Mouse (Mus musculus) midbrain, embryonic 11.5 days (tissue): ENCODE measurements around the gene Mlycd. TPM values are rescaled to one million over a fixed set of nuclear protein-coding genes. Genes with fewer than 3 reads are reported as not detected.

Source experiments
- ATAC-seq: fragments of 200-750 bp; cut with Nextera tagmentation; 2 replicates; pipeline ENCODE4 v1.8.0; 2017; ENCODE audit warnings: moderate TSS enrichment, moderate library complexity; ENCODE audit not compliant: low FRiP score
- DNase-seq: peaks from one replicate; pipeline ENCODE4 v3.0.0; 2015; ENCODE audit warnings: low spot score; ENCODE audit errors: missing footprints
- H3K27ac ChIP-seq: fragments of 300-500 bp; sonication (generic); 2 replicates; pipeline ENCODE4 v1.5.1; 2014; ENCODE audit warnings: low read depth, low read length
- H3K27me3 ChIP-seq: fragments of 300-500 bp; sonication (generic); 2 replicates; pipeline ENCODE4 v1.6.1; 2014; ENCODE audit warnings: mild to moderate bottlenecking, low read length, moderate library complexity, mixed read lengths; ENCODE audit not compliant: control insufficient read depth, insufficient read depth
- H3K36me3 ChIP-seq: fragments of 300-500 bp; sonication (generic); 2 replicates; pipeline ENCODE4 v1.6.1; 2014; ENCODE audit warnings: mild to moderate bottlenecking, low read length, moderate library complexity, mixed read lengths; ENCODE audit not compliant: control insufficient read depth, insufficient read depth
- H3K4me1 ChIP-seq: fragments of 300-500 bp; sonication (generic); 2 replicates; pipeline ENCODE4 v1.6.1; 2014; ENCODE audit warnings: low read length; ENCODE audit not compliant: control insufficient read depth, insufficient read depth
- H3K4me2 ChIP-seq: fragments of 300-500 bp; sonication (generic); 2 replicates; pipeline ENCODE4 v1.6.1; 2014; ENCODE audit warnings: mild to moderate bottlenecking, moderate library complexity
- H3K4me3 ChIP-seq: fragments of 300-500 bp; sonication (generic); 2 replicates; pipeline ENCODE4 v1.5.1; 2014; ENCODE audit warnings: low read depth, low read length
- H3K9ac ChIP-seq: fragments of 300-500 bp; sonication (generic); 2 replicates; pipeline ENCODE4 v1.6.1; 2014; ENCODE audit warnings: low read length
- H3K9me3 ChIP-seq: fragments of 300-500 bp; sonication (generic); 2 replicates; pipeline ENCODE4 v1.6.1; 2016; ENCODE audit warnings: low read length; ENCODE audit not compliant: control insufficient read depth
- WGBS: fragments of 180-500 bp; shearing (Covaris S2); extraction: QIAGEN DNeasy Blood & Tissue Kit; methylation state at CpG from one replicate; pipeline ENCODE4 v1.1.7; 2014; 5-methylcytosine and 5-hydroxymethylcytosine counted together
- polyA plus RNA-seq: library from polyadenylated mRNA; unstranded; fragments of >200 nt; fragmentation: Nextera tagmentation; extraction: Ambion mirVana; gene quantifications from 2 replicates; pipeline ENCODE4 v1.2.1, GENCODE M21; 2014

Mlycd gene
- polyA plus RNA-seq, 1 experiment from 2014 or later, result 11.3 TPM

- no peak overlapping the region for H3K4me3 ChIP-seq
- H3K4me1 ChIP-seq, result peaks cover 3% of the 10 kb centered on the region
- H3K36me3 ChIP-seq, result no peaks in the 10 kb centered on the region
- 87% methylated on average over 7 of the region's 7 CpGs for WGBS
- H3K27me3 ChIP-seq, result no peaks in the 10 kb centered on the region
- no peaks in the 10 kb centered on the region for H3K9me3 ChIP-seq
- no peak overlapping the region for H3K4me2 ChIP-seq
- ATAC-seq (no peak), DNase-seq (no peak)
- no peak overlapping the region for H3K9ac ChIP-seq
- H3K27ac ChIP-seq, result no peak overlapping the region
Measured at GRCm38 (mm10) chr8:119435527-119435926, 40.8 kb downstream of the Mlycd start.

DNA sequence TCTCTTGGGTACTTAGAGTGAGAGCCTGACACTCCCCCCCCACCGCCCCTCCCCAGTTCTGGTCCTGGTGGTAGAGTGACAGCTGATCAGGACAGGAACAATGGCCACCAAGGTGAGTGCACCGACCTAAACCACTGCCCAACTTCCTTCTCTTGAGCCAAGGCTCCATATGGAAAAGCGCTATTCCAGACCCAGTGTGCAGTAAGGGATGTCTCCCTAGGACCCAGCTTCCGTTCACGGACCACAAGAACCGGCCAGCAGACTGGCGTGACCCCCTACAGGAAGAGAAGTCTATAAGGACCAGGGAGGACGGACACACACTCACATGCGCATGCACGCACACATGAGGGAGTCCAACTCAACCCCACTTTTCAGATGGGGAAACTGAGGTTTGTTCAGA, 41.7 kb downstream of the Mlycd start:
- DNase-seq, result no peak
- WGBS, result 89% methylated on average over 10 of the region's 10 CpGs
- H3K4me1 ChIP-seq, result peaks cover 3% of the 10 kb centered on the region
- no peak for ATAC-seq
- no peaks in the 10 kb centered on the region for H3K9me3 ChIP-seq
- H3K4me3 ChIP-seq, result no peak overlapping the region
- H3K27ac ChIP-seq, result no peak overlapping the region
- no peak overlapping the region for H3K9ac ChIP-seq
- H3K4me2 ChIP-seq, result no peak overlapping the region
- no peaks in the 10 kb centered on the region for H3K36me3 ChIP-seq
- peaks cover under 1% of the 10 kb centered on the region; the same call in 1 of the 2 replicates for H3K27me3 ChIP-seq

GRCm38 (mm10) chr8:119436933-119437332, 42.3 kb downstream of the Mlycd start:
- Histone ChIP-seq H3K4me1 (peaks cover 3% of the 10 kb centered on the region), H3K9ac (no peak overlapping the region), H3K9me3 (no peaks in the 10 kb centered on the region), H3K36me3 (no peaks in the 10 kb centered on the region), H3K27ac (no peak overlapping the region), H3K4me2 (no peak overlapping the region), H3K4me3 (no peak overlapping the region), H3K27me3 (peaks cover 4% of the 10 kb centered on the region; the same call in 1 of the 2 replicates)
- DNase-seq (no peak), ATAC-seq (no peak)
- 19% methylated on average over 9 of the region's 9 CpGs for WGBS

DNA sequence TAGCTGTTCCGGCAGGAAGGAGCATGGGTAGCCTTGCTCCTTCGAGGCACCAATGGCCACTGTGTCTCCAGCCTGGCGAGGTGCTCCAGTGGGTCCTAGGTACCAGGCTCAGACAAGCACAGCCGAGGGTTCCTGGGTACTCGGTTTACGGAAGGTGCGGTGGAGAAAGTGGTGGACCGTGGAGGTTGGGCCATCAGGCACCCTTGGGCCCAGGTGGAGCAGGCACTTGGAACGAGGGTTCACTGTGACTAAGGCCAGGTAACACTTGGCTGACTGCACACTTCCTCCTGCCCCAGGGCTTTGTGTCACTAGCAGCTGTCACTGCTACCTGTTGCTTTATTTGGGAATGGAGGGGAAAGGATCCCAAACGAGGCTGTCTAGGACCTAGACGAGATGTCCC, 42.8 kb downstream of the Mlycd start:
- no peak for ATAC-seq
- no peak overlapping the region for H3K9ac ChIP-seq
- no peak overlapping the region for H3K27ac ChIP-seq
- H3K4me1 ChIP-seq, result peaks cover 3% of the 10 kb centered on the region
- no peak for DNase-seq
- H3K27me3 ChIP-seq, result peaks cover 4% of the 10 kb centered on the region; the same call in 1 of the 2 replicates
- H3K36me3 ChIP-seq, result no peaks in the 10 kb centered on the region
- H3K9me3 ChIP-seq, result no peaks in the 10 kb centered on the region
- no peak overlapping the region for H3K4me3 ChIP-seq
- WGBS, result 75% methylated on average over 11 of the region's 11 CpGs
- no peak overlapping the region for H3K4me2 ChIP-seq

DNA sequence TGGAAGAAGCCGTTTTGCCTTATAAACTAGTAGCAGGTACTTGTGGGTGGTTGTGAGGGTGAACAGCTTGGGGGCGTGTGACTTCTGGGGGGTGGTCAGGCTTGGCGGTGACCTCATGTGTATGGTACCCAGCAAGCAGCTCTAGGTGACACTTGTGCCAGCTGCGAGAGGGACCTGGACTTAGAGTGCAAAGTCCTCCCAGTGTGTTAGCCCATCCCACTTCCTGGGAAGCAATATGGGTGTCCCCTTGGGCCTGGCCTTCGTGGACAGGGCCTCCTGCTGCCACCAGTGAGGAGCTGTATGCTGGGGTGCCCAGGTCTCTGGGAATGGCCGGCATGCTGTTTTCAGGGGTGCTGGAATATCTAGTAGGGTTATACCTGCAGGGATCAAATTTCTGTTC, 44.2 kb downstream of the Mlycd start:
- H3K4me3 ChIP-seq, result no peak overlapping the region
- WGBS, result 80% methylated on average over 6 of the region's 6 CpGs
- H3K27ac ChIP-seq, result no peak overlapping the region

GRCm38 (mm10) chr8:119439424-119439823, 44.7 kb downstream of the Mlycd start:
- WGBS, result 97% methylated on average over 2 of the region's 2 CpGs
- Histone ChIP-seq H3K27ac (no peak overlapping the region), H3K4me2 (no peak overlapping the region), H3K4me1 (peaks cover 3% of the 10 kb centered on the region), H3K9me3 (no peaks in the 10 kb centered on the region), H3K9ac (no peak overlapping the region), H3K36me3 (no peaks in the 10 kb centered on the region), H3K4me3 (no peak overlapping the region), H3K27me3 (peaks cover 4% of the 10 kb centered on the region; the same call in 1 of the 2 replicates)
- DNase-seq (no peak), ATAC-seq (no peak)

More for the DNA sequence above, 44.2 kb downstream of the Mlycd start:
- Histone ChIP-seq H3K27me3 (peaks cover 4% of the 10 kb centered on the region; the same call in 1 of the 2 replicates), H3K9ac (no peak overlapping the region), H3K4me2 (no peak overlapping the region), H3K4me1 (peaks cover 3% of the 10 kb centered on the region), H3K36me3 (no peaks in the 10 kb centered on the region), H3K9me3 (no peaks in the 10 kb centered on the region)
- DNase-seq (no peak), ATAC-seq (no peak)

DNA sequence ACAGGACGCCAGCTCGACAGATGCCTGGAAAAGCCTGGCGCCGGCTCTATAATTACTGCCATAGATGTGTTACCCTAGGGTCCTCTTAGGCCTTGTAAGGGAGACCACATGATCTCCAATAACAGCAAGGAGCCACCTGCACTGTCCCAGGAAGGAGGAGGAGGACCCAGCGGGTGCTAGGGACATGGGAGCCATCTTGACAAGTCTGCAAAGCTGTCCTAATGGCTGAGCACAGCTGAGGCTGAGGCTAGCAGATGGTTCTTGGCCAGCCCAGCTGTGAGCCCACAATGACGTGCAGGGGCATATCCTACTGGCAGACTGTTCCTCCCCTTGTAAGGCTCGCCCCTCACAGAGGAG, 45.2 kb downstream of the Mlycd start:
- peaks cover 3% of the 10 kb centered on the region for H3K4me1 ChIP-seq
- no peak overlapping the region for H3K27ac ChIP-seq
- WGBS, result 73% methylated on average over 7 of the region's 7 CpGs
- 0 out of 2 replicates have a peak, but pooled peaks have one; percentile 16 for ATAC-seq
- no peak for DNase-seq
- no peak overlapping the region for H3K9ac ChIP-seq
- no peaks in the 10 kb centered on the region for H3K36me3 ChIP-seq
- H3K4me3 ChIP-seq, result no peak overlapping the region
- peaks cover 4% of the 10 kb centered on the region; the same call in 1 of the 2 replicates for H3K27me3 ChIP-seq
- no peaks in the 10 kb centered on the region for H3K9me3 ChIP-seq
- H3K4me2 ChIP-seq, result no peak overlapping the region

GRCm38 (mm10) chr8:119440250-119440951, 45.7 kb downstream of the Mlycd start:
- WGBS, result 13% methylated on average over 16 of the region's 16 CpGs
- H3K9ac ChIP-seq, result no peak overlapping the region
- peak; percentile 98 for DNase-seq
- H3K27me3 ChIP-seq, result peaks cover 4% of the 10 kb centered on the region; the same call in 1 of the 2 replicates
- no peaks in the 10 kb centered on the region for H3K9me3 ChIP-seq
- H3K36me3 ChIP-seq, result no peaks in the 10 kb centered on the region
- peak; percentile 77 for ATAC-seq
- peak overlapping the region; percentile 2; the same call in 1 of the 2 replicates for H3K4me2 ChIP-seq
- peaks cover 3% of the 10 kb centered on the region for H3K4me1 ChIP-seq
- H3K27ac ChIP-seq, result no peak overlapping the region
- H3K4me3 ChIP-seq, result no peak overlapping the region

- H3K4me3 ChIP-seq, result no peak overlapping the region
- H3K4me1 ChIP-seq, result peaks cover 4% of the 10 kb centered on the region
- H3K9ac ChIP-seq, result no peak overlapping the region
- no peaks in the 10 kb centered on the region for H3K9me3 ChIP-seq
- H3K4me2 ChIP-seq, result no peak overlapping the region
- H3K27me3 ChIP-seq, result peaks cover 4% of the 10 kb centered on the region; the same call in 1 of the 2 replicates
- no peaks in the 10 kb centered on the region for H3K36me3 ChIP-seq
- no peak overlapping the region for H3K27ac ChIP-seq
- DNase-seq (no peak), ATAC-seq (peak; percentile 43)
- 64% methylated on average over 1 of the region's 1 CpGs for WGBS
Measured at GRCm38 (mm10) chr8:119440952-119441270, 46.2 kb downstream of the Mlycd start.
